Mouse (Mus musculus): ENCODE results near the gene Elf4. TPM values are rescaled to one million over a fixed set of nuclear protein-coding genes. Genes with fewer than 3 reads are reported as not detected.
A peak's percentile ranks its signal among the peaks of the same experiment; 100 is the strongest.

Elf4 gene
- polyA plus RNA-seq, 1 experiment from 2014 or later, result 4.9 TPM

DNA sequence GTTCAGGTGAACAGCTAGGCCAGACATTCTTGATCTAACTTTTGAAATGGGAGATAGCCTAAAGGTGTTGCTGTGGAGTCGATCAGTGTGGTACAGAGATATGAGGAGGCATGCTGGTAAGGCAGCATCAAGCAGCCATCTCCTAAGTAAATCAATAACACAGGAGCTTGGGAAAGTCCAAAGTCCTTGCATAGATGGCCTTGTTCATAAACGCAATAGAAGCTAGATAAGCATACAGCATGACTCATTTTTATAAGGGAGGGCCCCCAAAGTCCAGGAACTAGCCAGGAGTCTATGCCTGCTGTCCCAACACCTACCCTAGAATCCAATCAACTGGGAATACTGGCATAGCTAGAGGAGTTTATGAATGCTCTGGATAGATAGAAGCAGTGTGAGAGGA, 44.5 kb downstream of the Elf4 start:
- no peak for ATAC-seq (ENCODE audit: low FRiP score, low read depth)
- Histone ChIP-seq H3K9me3 (no peaks in the 10 kb centered on the region), H3K27ac (no peak overlapping the region), H3K4me1 (no peaks in the 10 kb centered on the region), H3K9ac (no peak overlapping the region), H3K36me3 (peaks cover 4% of the 10 kb centered on the region; the same call in 1 of the 2 replicates), H3K4me3 (no peak overlapping the region), H3K27me3 (no peaks in the 10 kb centered on the region), H3K4me2 (replicated peaks) (no peak overlapping the region)
- 85% methylated on average over 2 of the region's 2 CpGs for WGBS

GRCm38 (mm10) chrX:48414291-48414690, 48.6 kb downstream of the Elf4 start:
- H3K27ac ChIP-seq, result no peak overlapping the region
- H3K27me3 ChIP-seq, result no peaks in the 10 kb centered on the region
- H3K4me1 ChIP-seq, result no peaks in the 10 kb centered on the region
- WGBS, result 81% methylated on average over 5 of the region's 5 CpGs
- H3K4me3 ChIP-seq, result no peak overlapping the region
- H3K36me3 ChIP-seq, result peaks cover 4% of the 10 kb centered on the region; the same call in 1 of the 2 replicates
- H3K4me2 ChIP-seq (replicated peaks), result no peak overlapping the region
- H3K9me3 ChIP-seq, result no peaks in the 10 kb centered on the region
- ATAC-seq (ENCODE audit: low FRiP score, low read depth), result no peak
- no peak overlapping the region for H3K9ac ChIP-seq

DNA sequence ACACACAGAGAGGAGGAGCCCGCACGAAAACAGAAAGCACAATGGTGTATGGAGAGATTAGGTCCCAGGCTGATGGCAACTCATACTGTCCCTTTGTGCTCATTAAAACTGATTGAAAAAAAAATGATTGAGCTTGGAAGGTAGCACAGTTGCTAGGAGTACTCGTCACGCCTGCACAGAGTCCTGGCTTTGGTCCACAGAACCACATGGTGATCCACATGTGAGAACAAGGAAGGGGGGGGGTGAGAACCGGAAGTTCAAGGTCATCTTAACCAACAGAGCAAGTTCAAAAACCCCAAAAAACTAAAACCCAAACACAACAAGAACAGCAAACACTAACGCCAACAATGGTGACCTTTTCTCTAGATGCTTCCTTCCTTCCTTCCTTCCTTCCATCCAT, 50.3 kb downstream of the Elf4 start:
- no peaks in the 10 kb centered on the region for H3K9me3 ChIP-seq
- H3K4me1 ChIP-seq, result no peaks in the 10 kb centered on the region
- H3K36me3 ChIP-seq, result peaks cover 4% of the 10 kb centered on the region; the same call in 1 of the 2 replicates
- no peak overlapping the region for H3K27ac ChIP-seq
- 84% methylated on average over 6 of the region's 6 CpGs for WGBS
- no peaks in the 10 kb centered on the region for H3K27me3 ChIP-seq
- no peak overlapping the region for H3K9ac ChIP-seq
- no peak overlapping the region for H3K4me2 ChIP-seq (replicated peaks)
- H3K4me3 ChIP-seq, result no peak overlapping the region
- ATAC-seq (ENCODE audit: low FRiP score, low read depth), result no peak

- H3K4me3 ChIP-seq, result peak overlapping the region; percentile 47
- H3K36me3 ChIP-seq, result peaks cover 10% of the 10 kb centered on the region
- no peak for ATAC-seq (ENCODE audit: low FRiP score, low read depth)
- H3K27me3 ChIP-seq, result no peaks in the 10 kb centered on the region
- H3K4me1 ChIP-seq, result peaks cover 4% of the 10 kb centered on the region; the same call in 1 of the 2 replicates
- WGBS, result 20% methylated on average over 7 of the region's 7 CpGs
- H3K4me2 ChIP-seq (replicated peaks), result peak overlapping the region; percentile 62
- H3K9me3 ChIP-seq, result no peaks in the 10 kb centered on the region
- H3K27ac ChIP-seq, result no peak overlapping the region
- no peak overlapping the region for H3K9ac ChIP-seq
Measured at GRCm38 (mm10) chrX:48410388-48410776, 52.5 kb downstream of the Elf4 start.

DNA sequence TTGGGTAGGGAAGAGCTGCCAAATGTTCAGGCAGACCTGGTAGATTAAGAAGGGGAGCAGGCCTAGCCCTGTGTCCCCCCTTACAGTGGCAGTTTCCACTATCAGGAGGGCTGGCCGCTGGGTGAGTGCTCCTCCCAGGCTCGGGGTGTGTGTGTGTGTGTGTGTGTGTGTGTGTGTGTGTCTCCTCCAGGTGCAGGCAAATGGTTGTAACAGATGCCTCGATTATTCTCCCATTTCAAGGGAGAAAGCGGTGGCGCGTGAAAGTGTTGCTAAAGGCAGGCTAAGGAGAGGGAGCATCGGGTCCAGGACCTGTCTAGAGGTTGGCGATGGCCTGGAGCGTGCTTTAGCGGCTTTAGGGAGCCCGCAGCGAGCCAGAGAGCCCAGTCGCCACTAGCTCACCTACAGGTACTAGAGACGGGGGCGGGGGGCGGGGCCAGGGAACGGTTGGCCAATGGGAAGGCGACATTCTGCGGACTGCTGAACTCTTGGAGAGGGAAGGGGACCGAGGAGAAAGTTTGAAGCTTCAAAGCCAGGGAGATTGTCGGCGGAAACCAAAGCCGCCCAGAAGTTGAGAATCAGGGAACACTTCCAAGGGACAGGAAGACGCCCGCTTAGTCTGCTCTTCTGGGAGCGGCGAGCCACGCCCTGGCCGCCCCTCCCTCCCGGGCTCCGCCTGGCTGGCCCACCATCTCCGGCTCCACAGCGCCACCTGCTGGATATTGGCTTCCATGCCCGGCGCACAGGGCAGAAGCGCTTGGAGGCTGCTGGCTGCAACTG, 53.1 kb downstream of the Elf4 start:
- H3K27me3 ChIP-seq, result no peaks in the 10 kb centered on the region

GRCm38 (mm10) chrX:48405141-48405540, 57.8 kb downstream of the Elf4 start:
- Histone ChIP-seq H3K9ac (no peak overlapping the region), H3K4me2 (replicated peaks) (no peak overlapping the region), H3K27me3 (no peaks in the 10 kb centered on the region), H3K36me3 (peaks cover 46% of the 10 kb centered on the region), H3K4me1 (peaks cover 7% of the 10 kb centered on the region; the same call in 1 of the 2 replicates), H3K4me3 (no peak overlapping the region), H3K9me3 (no peaks in the 10 kb centered on the region; the same call in 1 of the 2 replicates), H3K27ac (peak overlapping the region; percentile 67; the same call in 1 of the 2 replicates)
- WGBS, result 18% methylated on average over 3 of the region's 3 CpGs
- ATAC-seq (ENCODE audit: low FRiP score, low read depth), result peak; percentile 60

More for the DNA sequence above, 53.1 kb downstream of the Elf4 start:
- no peaks in the 10 kb centered on the region for H3K9me3 ChIP-seq
- H3K4me3 ChIP-seq, result peak overlapping the region; percentile 47
- H3K4me2 ChIP-seq (replicated peaks), result peak overlapping the region; percentile 62
- H3K9ac ChIP-seq, result no peak overlapping the region
- peak; percentile 87 for ATAC-seq (ENCODE audit: low FRiP score, low read depth)
- H3K4me1 ChIP-seq, result peaks cover 7% of the 10 kb centered on the region; the same call in 1 of the 2 replicates
- 11% methylated on average over 36 of the region's 36 CpGs for WGBS
- H3K36me3 ChIP-seq, result peaks cover 10% of the 10 kb centered on the region
- H3K27ac ChIP-seq, result no peak overlapping the region

GRCm38 (mm10) chrX:48399994-48400393, 62.9 kb downstream of the Elf4 start:
- no peak overlapping the region for H3K4me2 ChIP-seq (replicated peaks)
- H3K27ac ChIP-seq, result no peak overlapping the region
- WGBS, result 75% methylated on average over 4 of the region's 4 CpGs
- H3K36me3 ChIP-seq, result peaks cover 55% of the 10 kb centered on the region
- H3K9me3 ChIP-seq, result no peaks in the 10 kb centered on the region; the same call in 1 of the 2 replicates
- H3K4me1 ChIP-seq, result no peaks in the 10 kb centered on the region
- H3K27me3 ChIP-seq, result no peaks in the 10 kb centered on the region
- H3K4me3 ChIP-seq, result no peak overlapping the region
- H3K9ac ChIP-seq, result no peak overlapping the region
- no peak for ATAC-seq (ENCODE audit: low FRiP score, low read depth)

DNA sequence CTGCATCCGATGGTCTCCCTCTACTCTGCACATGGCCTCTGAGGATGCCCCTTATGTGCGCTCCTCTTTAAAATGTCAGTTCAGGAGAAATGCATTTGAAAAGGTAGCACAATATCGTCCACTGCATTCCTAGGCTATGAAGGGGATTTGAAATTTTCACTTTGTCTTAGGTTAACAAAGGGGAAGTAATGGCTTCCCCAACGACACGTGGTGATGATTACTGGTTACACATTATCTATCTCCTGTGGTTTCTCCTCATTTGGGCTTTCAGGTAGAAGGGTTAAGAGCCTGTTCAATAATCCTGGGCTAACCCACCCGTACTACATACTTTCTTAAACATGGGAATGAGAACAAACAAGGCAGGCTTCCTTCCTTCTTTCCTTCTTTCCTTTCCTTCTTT, 73.6 kb downstream of the Elf4 start:
- H3K4me3 ChIP-seq, result no peak overlapping the region
- H3K9me3 ChIP-seq, result no peaks in the 10 kb centered on the region
- H3K4me1 ChIP-seq, result no peaks in the 10 kb centered on the region
- H3K27ac ChIP-seq, result no peak overlapping the region
- peaks cover 76% of the 10 kb centered on the region for H3K36me3 ChIP-seq
- H3K27me3 ChIP-seq, result no peaks in the 10 kb centered on the region
- no peak for ATAC-seq (ENCODE audit: low FRiP score, low read depth)
- H3K4me2 ChIP-seq (replicated peaks), result no peak overlapping the region
- WGBS, result 86% methylated on average over 6 of the region's 6 CpGs
- no peak overlapping the region for H3K9ac ChIP-seq

- ATAC-seq (ENCODE audit: low FRiP score, low read depth), result no peak
- 54% methylated on average over 3 of the region's 4 CpGs for WGBS
- Histone ChIP-seq H3K4me2 (replicated peaks) (no peak overlapping the region), H3K4me3 (no peak overlapping the region), H3K9me3 (no peaks in the 10 kb centered on the region), H3K27ac (no peak overlapping the region), H3K27me3 (no peaks in the 10 kb centered on the region), H3K4me1 (no peaks in the 10 kb centered on the region), H3K36me3 (peaks cover 64% of the 10 kb centered on the region), H3K9ac (no peak overlapping the region)
Measured at GRCm38 (mm10) chrX:48385927-48386326, 77.0 kb downstream of the Elf4 start.

GRCm38 (mm10) chrX:48383643-48384042, 79.3 kb downstream of the Elf4 start:
- Histone ChIP-seq H3K4me1 (no peaks in the 10 kb centered on the region), H3K4me2 (replicated peaks) (no peak overlapping the region), H3K9ac (no peak overlapping the region), H3K4me3 (no peak overlapping the region), H3K27me3 (no peaks in the 10 kb centered on the region), H3K9me3 (no peaks in the 10 kb centered on the region), H3K27ac (no peak overlapping the region), H3K36me3 (peaks cover 59% of the 10 kb centered on the region)
- 54% methylated on average over 7 of the region's 7 CpGs for WGBS
- no peak for ATAC-seq (ENCODE audit: low FRiP score, low read depth)

- 0 out of 2 replicates have a peak, but pooled peaks cover 11% of the 10 kb centered on the region for H3K4me1 ChIP-seq
- H3K36me3 ChIP-seq, result peaks cover 47% of the 10 kb centered on the region
- no peak overlapping the region for H3K27ac ChIP-seq
- no peak overlapping the region for H3K9ac ChIP-seq
- H3K27me3 ChIP-seq, result no peaks in the 10 kb centered on the region
- H3K4me2 ChIP-seq (replicated peaks), result no peak overlapping the region
- 89% methylated on average over 9 of the region's 9 CpGs for WGBS
- no peaks in the 10 kb centered on the region for H3K9me3 ChIP-seq
- ATAC-seq (ENCODE audit: low FRiP score, low read depth), result no peak
- no peak overlapping the region for H3K4me3 ChIP-seq
Measured at GRCm38 (mm10) chrX:48367841-48368240, 95.1 kb downstream of the Elf4 start.

DNA sequence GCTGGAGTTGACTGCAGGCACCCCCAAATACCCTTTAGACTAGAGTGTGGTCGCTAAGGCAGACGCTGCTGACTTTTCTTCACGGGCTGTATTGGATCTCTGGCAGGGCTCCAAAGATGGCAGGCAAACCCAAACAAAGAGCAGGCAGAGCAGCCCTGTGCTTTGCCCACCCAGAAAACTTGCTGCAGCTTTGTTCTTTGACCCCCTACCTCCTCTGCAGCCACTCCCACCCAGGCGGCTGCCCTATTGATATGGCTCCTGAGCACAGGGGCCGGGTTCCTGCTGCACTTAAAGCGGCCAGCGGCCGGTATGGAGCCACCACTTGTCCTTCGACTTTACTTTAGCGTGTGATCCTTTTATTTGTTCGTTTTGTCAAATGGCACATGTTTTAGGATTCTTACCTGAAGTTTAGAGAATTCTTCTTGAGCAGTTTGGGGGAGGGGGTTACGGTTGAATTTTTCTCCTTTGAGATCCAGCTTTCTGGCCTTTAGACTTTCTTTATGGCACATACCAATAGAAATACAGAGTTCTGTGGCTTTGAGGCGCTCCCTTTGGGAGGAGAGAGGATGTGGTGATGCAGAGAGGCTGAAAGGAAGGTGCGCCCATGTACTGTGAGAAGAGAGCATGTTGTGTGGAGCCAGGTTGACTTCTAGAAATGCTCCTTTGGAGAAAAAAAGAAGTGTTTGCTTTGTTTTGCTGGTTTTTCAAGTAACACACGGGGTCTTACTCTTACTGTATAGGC, 96.9 kb downstream of the Elf4 start:
- 0 out of 2 replicates have a peak, but pooled peaks cover 11% of the 10 kb centered on the region for H3K4me1 ChIP-seq
- H3K9me3 ChIP-seq, result no peaks in the 10 kb centered on the region
- WGBS, result 41% methylated on average over 15 of the region's 15 CpGs
- no peaks in the 10 kb centered on the region for H3K27me3 ChIP-seq
- H3K9ac ChIP-seq, result no peak overlapping the region
- no peak overlapping the region for H3K4me3 ChIP-seq
- no peak for ATAC-seq (ENCODE audit: low FRiP score, low read depth)
- peaks cover 47% of the 10 kb centered on the region for H3K36me3 ChIP-seq
- H3K4me2 ChIP-seq (replicated peaks), result no peak overlapping the region
- H3K27ac ChIP-seq, result peak overlapping the region; percentile 6; the same call in 1 of the 2 replicates

Data from limb, embryonic 13.5 days (tissue).